Mouse (Mus musculus) heart, embryonic 16.5 days (tissue): ENCODE results near the gene Nsf. TPM values are rescaled to one million over a fixed set of nuclear protein-coding genes. Genes with fewer than 3 reads are reported as not detected.

Experiments used
- ATAC-seq: fragments of 200-750 bp; cut with Nextera tagmentation; replicated peaks from 2 replicates; pipeline ENCODE4 v1.8.0; 2017; ENCODE audit warnings: moderate number of reproducible peaks; ENCODE audit not compliant: insufficient read depth, low FRiP score; ENCODE audit errors: extremely low read depth
- H3K27ac ChIP-seq: fragments of 300-500 bp; sonication (generic); 2 replicates; pipeline ENCODE4 v1.5.1; 2014; ENCODE audit warnings: mild to moderate bottlenecking, low read length, control low read depth, moderate library complexity
- H3K27me3 ChIP-seq: fragments of 300-500 bp; sonication (generic); 2 replicates; pipeline ENCODE4 v1.6.1; 2014; ENCODE audit warnings: low read length, mixed read lengths; ENCODE audit not compliant: control insufficient read depth, insufficient read depth
- H3K36me3 ChIP-seq: fragments of 300-500 bp; sonication (generic); 2 replicates; pipeline ENCODE4 v1.6.1; 2014; ENCODE audit not compliant: control insufficient read depth, insufficient read depth
- H3K4me1 ChIP-seq: fragments of 300-500 bp; sonication (generic); 2 replicates; pipeline ENCODE4 v1.6.1; 2014; ENCODE audit warnings: low read length, mixed read lengths; ENCODE audit not compliant: control insufficient read depth, insufficient read depth
- H3K4me2 ChIP-seq: fragments of 300-500 bp; sonication (generic); 2 replicates; pipeline ENCODE4 v1.6.1; 2014; ENCODE audit warnings: low read depth, mild to moderate bottlenecking, control low read depth, low read length
- H3K4me3 ChIP-seq: fragments of 300-500 bp; sonication (generic); 2 replicates; pipeline ENCODE4 v1.5.1; 2014; ENCODE audit warnings: mild to moderate bottlenecking, control low read depth, low read length
- H3K9ac ChIP-seq: fragments of 300-500 bp; sonication (generic); 2 replicates; pipeline ENCODE4 v1.6.1; 2014; ENCODE audit warnings: low read length, control low read depth
- H3K9me3 ChIP-seq: fragments of 300-500 bp; sonication (generic); replicated peaks from 2 replicates; pipeline ENCODE4 v1.6.1; 2016; ENCODE audit warnings: low read length; ENCODE audit not compliant: control insufficient read depth
- WGBS: fragments of 180-500 bp; shearing (Covaris S2); extraction: QIAGEN DNeasy Blood & Tissue Kit; methylation state at CpG from one replicate; pipeline ENCODE4 v1.1.7; 2014; 5-methylcytosine and 5-hydroxymethylcytosine counted together
- polyA plus RNA-seq: library from polyadenylated mRNA; unstranded; fragments of >200 nt; fragmentation: Nextera tagmentation; extraction: Ambion mirVana; gene quantifications from 2 replicates; pipeline ENCODE4 v1.2.1, GENCODE M21; 2015

The Nsf gene
- polyA plus RNA-seq, 1 experiment from 2014 or later, result 35.3 TPM

DNA sequence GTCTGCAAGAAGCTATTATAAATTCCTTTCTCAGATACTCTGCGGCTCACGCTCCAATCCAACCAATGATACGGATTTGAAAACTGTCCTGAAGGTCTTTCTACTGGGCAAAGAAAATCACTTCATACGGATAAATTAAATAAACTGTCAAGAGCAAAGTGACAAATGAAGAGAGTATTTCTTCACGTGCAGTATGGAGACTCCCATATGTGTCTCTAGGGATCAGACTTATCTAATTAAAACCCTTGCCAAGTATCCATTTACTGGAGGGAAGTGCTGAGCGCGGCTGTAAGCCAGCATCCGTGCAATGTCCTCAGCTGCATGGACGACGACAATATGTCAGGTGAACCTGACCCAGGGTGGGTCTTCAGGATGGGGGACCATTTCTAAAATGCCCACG, 44.0 kb downstream of the Nsf start:
- no peak for ATAC-seq
- peaks cover 9% of the 10 kb centered on the region; the same call in 1 of the 2 replicates for H3K36me3 ChIP-seq
- no peak overlapping the region for H3K4me3 ChIP-seq
- H3K27me3 ChIP-seq, result no peaks in the 10 kb centered on the region
- no peak overlapping the region for H3K27ac ChIP-seq
- no peaks in the 10 kb centered on the region for H3K9me3 ChIP-seq
- no peak overlapping the region for H3K9ac ChIP-seq
- no peaks in the 10 kb centered on the region for H3K4me1 ChIP-seq
- 81% methylated on average over 11 of the region's 11 CpGs for WGBS
- no peak overlapping the region for H3K4me2 ChIP-seq

DNA sequence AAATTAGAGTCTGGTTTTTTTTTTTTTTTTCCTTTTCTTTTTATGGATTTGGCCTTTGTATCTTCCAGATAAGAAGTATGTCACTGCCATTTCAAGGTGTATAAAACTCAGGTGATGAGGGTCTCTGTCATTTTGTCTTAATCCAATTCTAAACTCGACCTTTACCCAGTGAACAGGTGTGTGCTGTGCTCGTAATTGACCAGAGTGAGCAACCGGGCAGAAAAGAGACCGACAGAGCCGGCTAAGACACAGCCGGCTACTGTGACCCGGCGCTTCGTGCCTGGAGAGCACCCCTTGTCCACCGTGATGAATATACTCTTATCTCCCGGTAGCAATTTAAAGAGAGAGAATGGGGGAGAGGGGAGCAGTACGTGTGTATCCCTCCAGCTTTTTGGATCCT, 44.5 kb downstream of the Nsf start:
- no peak for ATAC-seq
- Histone ChIP-seq H3K36me3 (peaks cover 9% of the 10 kb centered on the region; the same call in 1 of the 2 replicates), H3K4me1 (no peaks in the 10 kb centered on the region), H3K9me3 (no peaks in the 10 kb centered on the region), H3K27ac (no peak overlapping the region), H3K4me3 (no peak overlapping the region), H3K9ac (no peak overlapping the region), H3K4me2 (no peak overlapping the region), H3K27me3 (no peaks in the 10 kb centered on the region)
- 83% methylated on average over 12 of the region's 12 CpGs for WGBS

DNA sequence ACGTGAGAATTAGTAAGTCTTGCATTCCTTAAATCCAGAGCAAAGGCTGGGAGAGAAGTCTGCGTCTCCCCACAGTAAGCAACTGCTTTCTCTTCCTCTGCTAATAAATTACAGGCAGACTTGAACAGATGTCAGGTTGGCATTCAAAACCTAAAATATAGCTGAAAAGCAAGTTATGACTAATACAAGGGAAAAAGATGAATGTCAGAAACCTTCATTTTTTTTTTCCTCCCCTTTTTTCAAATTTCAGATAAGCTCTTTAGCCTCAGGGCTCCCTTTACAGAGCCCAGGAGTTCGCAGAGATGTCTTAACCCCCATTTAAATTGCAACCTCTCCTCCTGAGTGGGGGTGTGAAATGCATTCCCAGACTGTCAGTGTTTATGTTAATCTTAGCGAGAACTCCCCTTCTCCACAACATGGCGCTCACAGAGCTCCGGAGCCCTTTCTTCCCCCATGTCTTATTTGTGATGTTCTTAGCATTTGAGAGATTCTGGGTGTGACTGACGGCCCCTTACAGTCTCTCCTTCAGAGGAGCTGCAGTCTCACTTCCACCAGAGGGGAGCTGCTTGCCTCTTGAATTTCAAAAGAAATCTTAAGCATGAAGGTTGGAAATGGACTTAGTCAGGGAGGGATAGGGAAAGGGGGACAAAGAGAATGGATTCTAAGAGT, 47.7 kb downstream of the Nsf start:
- H3K4me2 ChIP-seq, result no peak overlapping the region
- no peak overlapping the region for H3K27ac ChIP-seq
- peaks cover 4% of the 10 kb centered on the region for H3K4me1 ChIP-seq
- no peaks in the 10 kb centered on the region for H3K9me3 ChIP-seq
- H3K27me3 ChIP-seq, result no peaks in the 10 kb centered on the region
- no peak for ATAC-seq
- 68% methylated on average over 7 of the region's 7 CpGs for whole genome bisulfite sequencing
- H3K9ac ChIP-seq, result no peak overlapping the region
- H3K36me3 ChIP-seq, result no peaks in the 10 kb centered on the region
- H3K4me3 ChIP-seq, result no peak overlapping the region

DNA sequence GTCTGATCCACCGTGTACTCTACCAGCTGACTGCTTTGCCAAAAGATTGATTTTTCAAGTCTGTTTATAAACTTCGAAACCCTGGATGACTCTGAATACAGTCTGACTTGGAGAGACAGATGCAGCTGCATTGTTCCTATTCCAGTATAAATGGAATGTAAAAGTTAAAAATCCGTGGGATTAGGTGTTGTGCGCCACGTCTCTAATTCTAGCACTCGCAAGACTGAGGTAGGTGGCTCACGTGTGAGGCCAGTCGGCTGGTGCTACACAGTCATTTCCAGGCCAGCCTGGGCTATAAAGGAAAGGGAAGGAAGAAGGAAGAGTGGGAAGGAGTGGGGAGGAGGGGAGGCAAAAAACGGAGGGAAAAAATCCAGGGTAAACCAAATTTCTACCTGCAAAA, 48.4 kb downstream of the Nsf start:
- H3K4me2 ChIP-seq, result no peak overlapping the region
- H3K4me1 ChIP-seq, result peaks cover 10% of the 10 kb centered on the region
- no peaks in the 10 kb centered on the region for H3K9me3 ChIP-seq
- 78% methylated on average over 9 of the region's 9 CpGs for WGBS
- ATAC-seq, result no peak
- no peak overlapping the region for H3K9ac ChIP-seq
- H3K27me3 ChIP-seq, result no peaks in the 10 kb centered on the region
- H3K4me3 ChIP-seq, result no peak overlapping the region
- H3K36me3 ChIP-seq, result no peaks in the 10 kb centered on the region
- no peak overlapping the region for H3K27ac ChIP-seq

DNA sequence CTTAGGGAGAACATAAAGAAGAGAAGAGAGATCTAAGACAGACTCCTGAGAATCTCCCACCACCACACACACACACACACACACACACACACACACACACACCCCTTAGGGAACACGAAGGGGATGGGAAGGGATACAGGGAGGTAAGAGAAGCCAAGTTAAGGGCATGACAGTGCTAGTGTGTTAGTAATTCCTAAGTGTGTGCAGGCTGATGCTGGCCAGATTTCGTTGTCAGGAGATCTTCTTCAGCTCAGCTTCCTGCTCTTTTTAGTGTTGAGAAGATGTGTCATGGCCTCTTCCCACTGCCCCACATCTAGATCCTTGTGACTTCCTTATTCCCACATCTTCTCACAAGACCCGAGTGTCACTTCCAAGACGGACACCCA, 52.3 kb downstream of the Nsf start:
- H3K9me3 ChIP-seq, result no peaks in the 10 kb centered on the region
- 80% methylated on average over 4 of the region's 4 CpGs for WGBS
- H3K4me3 ChIP-seq, result no peak overlapping the region
- peaks cover 13% of the 10 kb centered on the region for H3K4me1 ChIP-seq
- no peak for ATAC-seq
- H3K27me3 ChIP-seq, result no peaks in the 10 kb centered on the region
- H3K9ac ChIP-seq, result no peak overlapping the region
- no peak overlapping the region for H3K27ac ChIP-seq
- no peaks in the 10 kb centered on the region for H3K36me3 ChIP-seq
- H3K4me2 ChIP-seq, result no peak overlapping the region

DNA sequence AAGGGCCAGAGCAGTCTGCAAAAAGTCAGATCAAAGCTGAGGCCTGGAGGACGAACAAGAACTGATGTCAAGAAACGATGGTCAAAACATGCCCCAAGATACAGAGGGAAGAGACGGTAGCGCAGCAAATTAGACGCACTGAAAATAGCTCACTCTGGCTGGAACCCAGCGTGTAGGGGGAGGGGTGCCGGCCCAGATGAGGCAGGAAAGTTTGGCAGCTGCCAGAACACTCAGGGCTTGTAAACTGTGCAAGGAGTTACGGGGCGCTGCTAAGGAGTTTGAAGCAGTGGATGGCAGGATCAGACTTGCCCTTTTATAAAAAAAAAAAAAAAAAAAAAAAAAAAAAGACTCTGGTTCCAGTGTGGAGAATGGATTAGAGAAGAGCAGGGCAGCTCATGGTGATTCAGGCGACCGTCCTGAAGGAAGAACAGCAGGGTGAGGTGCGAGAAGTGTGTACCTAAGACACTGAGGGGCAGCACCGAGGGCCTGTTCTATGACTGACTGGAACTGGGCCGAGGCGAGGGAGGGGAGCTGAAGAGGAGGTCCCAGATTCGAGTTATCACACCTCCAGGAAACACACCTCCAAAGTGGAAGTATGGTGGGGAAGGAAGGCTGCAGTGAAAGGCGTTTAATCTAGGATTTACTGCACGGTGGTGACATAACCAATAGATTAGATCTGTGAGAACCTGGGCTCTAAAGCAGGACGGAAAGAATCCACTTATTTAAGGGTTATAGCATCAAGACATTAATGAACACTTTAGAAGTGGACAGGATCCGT, 52.9 kb downstream of the Nsf start:
- peak overlapping the region; percentile 11; the same call in 1 of the 2 replicates for H3K4me3 ChIP-seq
- peak overlapping the region; percentile 33; the same call in 1 of the 2 replicates for H3K27ac ChIP-seq
- no peak overlapping the region for H3K9ac ChIP-seq
- H3K4me1 ChIP-seq, result peaks cover 13% of the 10 kb centered on the region
- ATAC-seq, result peak; percentile 83
- H3K36me3 ChIP-seq, result no peaks in the 10 kb centered on the region
- peak overlapping the region; percentile 43 for H3K4me2 ChIP-seq
- whole genome bisulfite sequencing, result 43% methylated on average over 20 of the region's 20 CpGs
- no peaks in the 10 kb centered on the region for H3K9me3 ChIP-seq
- no peaks in the 10 kb centered on the region for H3K27me3 ChIP-seq

DNA sequence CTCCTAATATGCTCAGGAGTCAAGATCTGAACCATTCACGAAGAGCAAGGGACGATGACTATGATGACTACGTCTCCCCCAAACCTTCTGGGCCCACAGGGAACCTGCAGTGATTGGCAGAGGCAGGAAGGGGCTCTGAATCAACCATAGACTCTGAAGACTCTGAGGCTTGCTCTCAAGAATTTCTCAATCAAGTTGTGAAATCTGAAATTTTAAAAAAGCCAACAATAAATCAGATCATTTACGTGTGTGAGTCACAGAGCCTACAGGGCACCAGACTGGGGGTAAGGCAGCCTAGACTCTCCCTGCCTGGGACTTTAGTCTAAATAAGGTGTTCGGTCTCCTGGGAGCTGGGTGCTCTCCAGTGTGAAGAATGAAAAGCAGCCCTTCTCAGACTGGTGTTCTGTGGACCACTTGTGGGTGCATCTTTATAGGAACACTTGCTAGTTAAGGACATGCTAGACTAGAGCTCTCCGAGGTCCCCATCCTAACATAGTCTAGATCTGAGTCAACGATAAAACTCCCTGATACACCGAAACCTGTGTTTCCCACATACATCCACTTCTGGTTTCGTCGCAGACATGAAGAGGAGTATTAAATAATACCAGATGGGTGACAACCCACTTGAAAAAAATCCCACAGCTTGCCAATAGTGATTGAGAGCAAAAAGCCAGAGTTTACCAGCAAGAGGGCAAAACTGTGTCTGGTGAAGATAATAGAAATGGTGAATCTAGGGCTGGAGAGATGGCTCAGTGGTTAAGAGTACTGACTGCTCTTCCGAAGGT, 56.7 kb downstream of the Nsf start:
- Histone ChIP-seq H3K27me3 (no peaks in the 10 kb centered on the region), H3K9ac (no peak overlapping the region), H3K4me1 (peaks cover 16% of the 10 kb centered on the region), H3K4me2 (no peak overlapping the region), H3K9me3 (no peaks in the 10 kb centered on the region), H3K27ac (no peak overlapping the region), H3K4me3 (no peak overlapping the region), H3K36me3 (no peaks in the 10 kb centered on the region)
- WGBS, result 88% methylated on average over 11 of the region's 11 CpGs
- ATAC-seq, result no peak

DNA sequence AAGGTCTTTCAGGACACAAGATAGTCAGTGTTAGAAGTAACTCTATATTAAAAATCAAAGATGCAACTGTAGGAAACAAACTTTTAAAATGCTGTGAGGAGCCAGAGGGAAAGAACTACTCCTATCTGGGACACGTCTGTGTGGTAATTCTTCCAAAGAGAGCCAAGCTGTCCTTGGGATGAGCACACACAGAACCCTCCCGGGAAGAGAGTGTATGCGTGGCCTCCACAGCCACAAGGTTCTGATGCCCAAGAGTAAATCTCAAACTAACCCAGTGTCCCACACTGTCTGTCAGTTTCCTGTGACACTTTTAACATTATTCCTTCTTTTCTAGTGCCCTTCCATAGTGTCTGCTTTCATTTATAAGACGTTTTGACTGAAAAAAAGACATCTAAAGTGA, 57.8 kb downstream of the Nsf start:
- H3K4me1 ChIP-seq, result peaks cover 12% of the 10 kb centered on the region
- H3K27ac ChIP-seq, result no peak overlapping the region
- H3K4me2 ChIP-seq, result no peak overlapping the region
- H3K9ac ChIP-seq, result no peak overlapping the region
- no peak for ATAC-seq
- H3K9me3 ChIP-seq, result no peaks in the 10 kb centered on the region
- no peak overlapping the region for H3K4me3 ChIP-seq
- no peaks in the 10 kb centered on the region for H3K27me3 ChIP-seq
- WGBS, result 83% methylated on average over 4 of the region's 4 CpGs
- no peaks in the 10 kb centered on the region for H3K36me3 ChIP-seq

DNA sequence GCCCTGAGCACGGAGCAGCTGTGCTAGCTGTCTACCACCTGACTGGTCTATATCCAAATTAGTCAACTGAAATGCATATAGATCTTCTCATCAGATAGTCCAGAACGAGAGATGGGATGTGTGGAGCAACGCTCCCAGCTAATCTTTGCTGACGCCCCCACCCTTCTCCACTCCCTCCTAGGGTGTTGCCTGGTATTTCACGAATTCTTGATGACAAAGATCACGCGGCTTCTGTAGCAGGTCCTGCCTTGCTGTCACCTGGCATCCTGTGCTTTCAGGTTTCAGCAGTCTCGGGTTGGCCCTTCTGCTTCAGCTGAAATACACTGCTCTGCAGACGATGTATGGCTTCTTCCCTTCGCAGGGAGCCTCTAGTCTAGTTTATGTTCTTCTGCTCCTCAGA, 61.0 kb downstream of the Nsf start:
- 79% methylated on average over 10 of the region's 10 CpGs for WGBS
- no peak overlapping the region for H3K27ac ChIP-seq

More for the DNA sequence above, 61.0 kb downstream of the Nsf start:
- H3K4me2 ChIP-seq, result no peak overlapping the region
- H3K9ac ChIP-seq, result no peak overlapping the region
- H3K36me3 ChIP-seq, result no peaks in the 10 kb centered on the region
- H3K27me3 ChIP-seq, result no peaks in the 10 kb centered on the region
- H3K4me1 ChIP-seq, result peaks cover 3% of the 10 kb centered on the region; the same call in 1 of the 2 replicates
- no peaks in the 10 kb centered on the region for H3K9me3 ChIP-seq
- no peak overlapping the region for H3K4me3 ChIP-seq
- no peak for ATAC-seq
